Mouse (Mus musculus) adrenal gland (tissue): ENCODE measurements around the gene Ptges3.
"Not testable (repeated sequence)": the region's sequence is repeated elsewhere in the genome, so short reads cannot be mapped to it uniquely, and the experiment has no call there.

Experiments used
- intact Hi-C: fragments of 180-260 bp; cut with DNase I; formaldehyde crosslinking; loops from one replicate; pipeline ENCODE4 v1.15.1; 2025

Ptges3 gene

GRCm38 (mm10) chr10:128058184-128058583 lies 570 bp upstream of the Ptges3 start:
- intact Hi-C loops = no loop called here

- intact Hi-C loops = no loop called here
Observed at GRCm38 (mm10) chr10:128059207-128059981, 640 bp downstream of the Ptges3 start.

- intact Hi-C loops = no loop called here
Observed at GRCm38 (mm10) chr10:128061109-128061508, 2.4 kb downstream of the Ptges3 start.

- intact Hi-C loops = no loop called here
Observed at GRCm38 (mm10) chr10:128062221-128062989, 3.7 kb downstream of the Ptges3 start.

GRCm38 (mm10) chr10:128066072-128066471 lies 7.3 kb downstream of the Ptges3 start:
- intact Hi-C loops = no loop called here

- intact Hi-C loops = no loop called here
Observed at GRCm38 (mm10) chr10:128069201-128069600, 10.4 kb downstream of the Ptges3 start.

- intact Hi-C loops = not testable (repeated sequence)
Observed at GRCm38 (mm10) chr10:128070432-128070831, 11.7 kb downstream of the Ptges3 start.

GRCm38 (mm10) chr10:128078269-128078668 lies 19.5 kb downstream of the Ptges3 start:
- intact Hi-C loops = not testable (repeated sequence)

GRCm38 (mm10) chr10:128080496-128080895 lies 21.7 kb downstream of the Ptges3 start:
- intact Hi-C loops = no loop called here

- intact Hi-C loops = no loop called here
Observed at GRCm38 (mm10) chr10:128081807-128082476, 23.2 kb downstream of the Ptges3 start.

GRCm38 (mm10) chr10:128082477-128082808 lies 23.7 kb downstream of the Ptges3 start:
- intact Hi-C loops = no loop called here

- intact Hi-C loops = no loop called here
Observed at GRCm38 (mm10) chr10:128082880-128083421, 24.2 kb downstream of the Ptges3 start, which contains the start of gene Atp5b. Atp5b (plus strand) TSS chr10:128083273.

GRCm38 (mm10) chr10:128083688-128084087 lies 24.9 kb downstream of the Ptges3 start:
- intact Hi-C loops = no loop called here

- intact Hi-C loops = no loop called here
Observed at GRCm38 (mm10) chr10:128084160-128084559, 25.4 kb downstream of the Ptges3 start.

- intact Hi-C loops = no loop called here
Observed at GRCm38 (mm10) chr10:128086391-128086790, 27.6 kb downstream of the Ptges3 start.

GRCm38 (mm10) chr10:128087216-128087615 lies 28.5 kb downstream of the Ptges3 start:
- intact Hi-C loops = not testable (repeated sequence)

- intact Hi-C loops = no loop called here
Observed at GRCm38 (mm10) chr10:128088181-128088580, 29.4 kb downstream of the Ptges3 start.

- intact Hi-C loops = no loop called here
Observed at GRCm38 (mm10) chr10:128089842-128090241, 31.1 kb downstream of the Ptges3 start.

- intact Hi-C loops = no loop called here
Observed at GRCm38 (mm10) chr10:128090651-128091563, 32.2 kb downstream of the Ptges3 start.
